Mouse (Mus musculus) liver, embryonic 14.5 days (tissue): ENCODE data around the gene Fam117b.

Source experiments
- CTCF ChIP-seq: IDR thresholded peaks from 2 replicates; pipeline ENCODE4 v1.5.1; 2016; ENCODE audit warnings: antibody characterized with exemption, low read depth, control low read depth
- EP300 ChIP-seq: IDR thresholded peaks from 2 replicates; pipeline ENCODE4 v1.6.1; 2016; ENCODE audit warnings: antibody characterized with exemption, low read depth

GRCm38 (mm10) chr1:60016136-60016611 is 103.4 kb downstream of the Fam117b start:
- no peak for TF ChIP-seq CTCF
- TF ChIP-seq EP300 = no peak
